Comparison of ENCODE assay signal across 19 mouse cellular contexts in the genomic region with DNA sequence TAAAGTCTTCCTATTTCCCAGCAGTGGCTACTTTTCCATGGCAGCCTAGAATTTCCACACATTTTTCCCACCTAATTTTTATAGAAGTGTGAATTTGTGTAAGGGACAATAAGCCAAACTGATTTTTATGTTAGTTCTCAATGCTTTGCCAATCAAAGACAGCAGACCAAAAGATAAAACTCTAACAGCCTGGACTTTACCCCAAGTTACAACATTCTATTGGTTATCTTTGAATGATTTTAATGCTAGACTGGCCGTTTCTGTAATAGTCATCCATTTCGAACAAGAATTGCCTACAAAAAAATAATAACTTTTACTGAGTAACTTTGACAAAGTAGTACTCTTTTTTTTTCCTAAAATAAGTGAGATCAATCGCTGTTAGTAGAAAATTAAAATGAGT.
DNase-seq lines count a peak whose midpoint lies in the region; ATAC-seq and TF ChIP-seq lines count a peak whose summit lies in the region.
"Had no signal": no experiment of that assay in that cellular context is flagged by ENCODE, and none has a peak within 500 bp of the region (broad histone marks: within the 10 kb centered on the region; RNA-seq: fewer than 3 reads in every experiment).

No protein-coding gene starts in this region.

- TF ChIP-seq CTCF in midbrain, postnatal 0 days (IDR thresholded peaks at IDR 0.05): no peak
- TF ChIP-seq CTCF in hindbrain, postnatal 0 days (IDR thresholded peaks at IDR 0.05; ENCODE audit: low read depth): no peak

- H3K27ac ChIP-seq in heart, embryonic 15.5 days: peak overlapping the region; percentile 78; the same call in 1 of the 2 replicates
- peak overlapping the region; percentile 81 for H3K27ac ChIP-seq in midbrain, embryonic 10.5 days (replicated peaks)
- H3K27ac ChIP-seq in midbrain, postnatal 0 days (ENCODE audit: low read depth, low read length): no peak overlapping the region
- peak overlapping the region; percentile 77; the same call in 1 of the 2 replicates for H3K27ac ChIP-seq in hindbrain, postnatal 0 days
- H3K27ac ChIP-seq in stomach, embryonic 16.5 days (ENCODE audit: low read length): peak overlapping the region; percentile 19; the same call in 1 of the 2 replicates
- H3K27ac ChIP-seq: embryonic facial prominence, embryonic 15.5 days; liver, embryonic 14.5 days had no signal

- no peaks in the 10 kb centered on the region for H3K9me3 ChIP-seq in heart, embryonic 15.5 days (replicated peaks)
- H3K9me3 ChIP-seq in midbrain, embryonic 10.5 days (replicated peaks): no peaks in the 10 kb centered on the region
- no peaks in the 10 kb centered on the region for H3K9me3 ChIP-seq in midbrain, postnatal 0 days (ENCODE audit: low read length)
- no peaks in the 10 kb centered on the region for H3K9me3 ChIP-seq in hindbrain, postnatal 0 days (ENCODE audit: low read length)
- H3K9me3 ChIP-seq in stomach, embryonic 16.5 days (replicated peaks; ENCODE audit: control insufficient read depth, low read length): no peaks in the 10 kb centered on the region
- H3K9me3 ChIP-seq: embryonic facial prominence, embryonic 15.5 days had no signal

- WGBS in heart, embryonic 15.5 days: 83% methylated on average over 3 of the region's 3 CpGs
- 76% methylated on average over 3 of the region's 3 CpGs for WGBS in midbrain, embryonic 10.5 days
- 51% methylated on average over 3 of the region's 3 CpGs for WGBS in midbrain, postnatal 0 days
- 52% methylated on average over 3 of the region's 3 CpGs for WGBS in hindbrain, postnatal 0 days
- WGBS in stomach, embryonic 16.5 days: 71% methylated on average over 3 of the region's 3 CpGs

- no peak overlapping the region for H3K9ac ChIP-seq in heart, embryonic 15.5 days
- H3K9ac ChIP-seq in midbrain, postnatal 0 days (replicated peaks; ENCODE audit: low read length, poor library complexity, severe bottlenecking): no peak overlapping the region
- no peak overlapping the region for H3K9ac ChIP-seq in hindbrain, postnatal 0 days (replicated peaks; ENCODE audit: low read length)
- H3K9ac ChIP-seq in stomach, embryonic 16.5 days (ENCODE audit: low read length): no peak overlapping the region
- H3K9ac ChIP-seq: embryonic facial prominence, embryonic 15.5 days; liver, embryonic 14.5 days had no signal

- peaks cover 28% of the 10 kb centered on the region for H3K4me1 ChIP-seq in heart, embryonic 15.5 days (replicated peaks)
- peaks cover 38% of the 10 kb centered on the region for H3K4me1 ChIP-seq in midbrain, embryonic 10.5 days
- H3K4me1 ChIP-seq in midbrain, postnatal 0 days (ENCODE audit: insufficient read depth, low read length): peaks cover 6% of the 10 kb centered on the region; the same call in 1 of the 2 replicates
- peaks cover 5% of the 10 kb centered on the region; the same call in 1 of the 2 replicates for H3K4me1 ChIP-seq in hindbrain, postnatal 0 days (ENCODE audit: insufficient read depth, low read length)
- peaks cover 10% of the 10 kb centered on the region; the same call in 1 of the 2 replicates for H3K4me1 ChIP-seq in stomach, embryonic 16.5 days (ENCODE audit: control insufficient read depth, insufficient read depth, low read length)
- H3K4me1 ChIP-seq: embryonic facial prominence, embryonic 15.5 days had no signal

- intact Hi-C loops in heart, postnatal 10 days (cut with DNase I): no loop called here

- ATAC-seq in heart, embryonic 15.5 days (replicated peaks; ENCODE audit: insufficient number of reproducible peaks, insufficient read depth, low FRiP score, low read depth): no peak
- no peak for ATAC-seq in midbrain, postnatal 0 days (ENCODE audit: low FRiP score)
- ATAC-seq in hindbrain, postnatal 0 days: no peak
- ATAC-seq in stomach, embryonic 16.5 days (ENCODE audit: insufficient read depth, low FRiP score): no peak
- ATAC-seq: inflammation-experienced regulatory T-cells, adult 6 months had no signal

- H3K4me2 ChIP-seq in heart, embryonic 15.5 days: no peak overlapping the region
- H3K4me2 ChIP-seq in midbrain, postnatal 0 days (ENCODE audit: low read depth, low read length, poor library complexity, severe bottlenecking): no peak overlapping the region
- H3K4me2 ChIP-seq in hindbrain, postnatal 0 days (ENCODE audit: low read depth, low read length): no peak overlapping the region
- no peak overlapping the region for H3K4me2 ChIP-seq in stomach, embryonic 16.5 days (ENCODE audit: low read depth, low read length)
- H3K4me2 ChIP-seq: embryonic facial prominence, embryonic 15.5 days; heart, embryonic 11.5 days had no signal

- peaks cover 17% of the 10 kb centered on the region for H3K36me3 ChIP-seq in heart, embryonic 15.5 days
- no peaks in the 10 kb centered on the region for H3K36me3 ChIP-seq in midbrain, embryonic 10.5 days
- H3K36me3 ChIP-seq in midbrain, postnatal 0 days (ENCODE audit: insufficient read depth, low read length): peaks cover 8% of the 10 kb centered on the region
- peaks cover 11% of the 10 kb centered on the region for H3K36me3 ChIP-seq in hindbrain, postnatal 0 days (ENCODE audit: insufficient read depth, low read length)
- H3K36me3 ChIP-seq in stomach, embryonic 16.5 days (ENCODE audit: control insufficient read depth, insufficient read depth, low read length): 0 out of 2 replicates have a peak, but pooled peaks cover 3% of the 10 kb centered on the region

- DNase-seq in heart, postnatal 10 days: no peak
- DNase-seq in midbrain, embryonic 10.5 days (ENCODE audit: low spot score): no peak
- no peak for DNase-seq in midbrain, postnatal 0 days (ENCODE audit: low spot score)
- DNase-seq in hindbrain, postnatal 0 days (ENCODE audit: low spot score): no peak
- DNase-seq in urinary bladder, postnatal 36 days (ENCODE audit: low spot score in 2 of 2): no peak
- DNase-seq in layer of hippocampus, postnatal 36 days: no peak
- DNase-seq: adrenal gland, postnatal 36 days; cerebellum, adult 9-11 months; gastrocnemius, postnatal 25 days; kidney, postnatal 10 days; layer of hippocampus, adult 9-11 months; lung, postnatal 14 days; thymus, postnatal 4 days had no signal

- H3K27me3 ChIP-seq in heart, embryonic 15.5 days: no peaks in the 10 kb centered on the region
- H3K27me3 ChIP-seq in midbrain, embryonic 10.5 days (ENCODE audit: low read depth, poor library complexity, severe bottlenecking): no peaks in the 10 kb centered on the region
- H3K27me3 ChIP-seq in midbrain, postnatal 0 days (ENCODE audit: insufficient read depth, low read length): no peaks in the 10 kb centered on the region
- no peaks in the 10 kb centered on the region for H3K27me3 ChIP-seq in hindbrain, postnatal 0 days (ENCODE audit: insufficient read depth, low read length)
- H3K27me3 ChIP-seq in stomach, embryonic 16.5 days (ENCODE audit: control insufficient read depth, insufficient read depth, low read length): no peaks in the 10 kb centered on the region
- H3K27me3 ChIP-seq: embryonic facial prominence, embryonic 15.5 days had no signal

- H3K4me3 ChIP-seq in heart, embryonic 15.5 days: no peak overlapping the region
- peak overlapping the region; percentile 45; the same call in 1 of the 2 replicates for H3K4me3 ChIP-seq in midbrain, embryonic 10.5 days
- no peak overlapping the region for H3K4me3 ChIP-seq in midbrain, postnatal 0 days (ENCODE audit: low read depth, low read length)
- no peak overlapping the region for H3K4me3 ChIP-seq in hindbrain, postnatal 0 days (ENCODE audit: low read length)
- no peak overlapping the region for H3K4me3 ChIP-seq in stomach, embryonic 16.5 days (replicated peaks; ENCODE audit: low read length)
- H3K4me3 ChIP-seq: embryonic facial prominence, embryonic 15.5 days had no signal
